Mouse (Mus musculus): ENCODE measurements at regions not wholly inside any gene's neighbourhood (a gene's known extent, or its start where the extent isn't known, plus 50 kb on each side); places are given as distances from the start of the nearest gene placed in this dataset.
"Not testable (repeated sequence)": the region's sequence is repeated elsewhere in the genome, so short reads cannot be mapped to it uniquely, and the experiment has no call there.

GRCm38 (mm10) chr1:152239376-152239775 is 147.1 kb downstream of the Tsen15 start:
- DNase-seq, result no peak

DNA sequence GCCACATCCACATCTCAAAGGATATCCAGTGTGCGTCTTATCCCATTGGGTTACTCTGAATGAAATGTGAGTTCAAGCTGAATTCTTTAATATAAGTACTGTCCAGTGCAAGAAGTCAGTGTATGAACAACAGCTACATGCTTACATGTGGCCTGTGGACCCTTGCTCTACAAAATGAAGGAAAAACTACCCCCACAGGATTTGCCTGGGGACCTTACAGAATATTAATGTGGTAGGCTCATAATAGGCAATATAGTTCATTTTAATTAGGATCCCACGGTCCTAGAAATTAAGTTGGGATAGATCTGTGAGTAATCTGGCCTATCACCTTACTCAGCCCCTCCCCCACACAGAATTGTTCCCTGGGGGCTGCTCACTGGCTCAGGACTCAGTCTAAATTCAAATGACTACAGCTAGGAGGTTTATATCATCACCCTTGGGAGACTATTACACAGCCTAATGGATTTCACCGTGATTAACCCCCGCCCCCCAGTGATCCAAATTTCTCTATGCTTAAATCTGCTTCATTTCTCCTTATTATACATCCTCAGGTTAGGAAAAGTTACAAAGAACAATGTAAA is 145.4 kb upstream of the 1700025G04Rik start:
- DNase-seq, result no peak

DNA sequence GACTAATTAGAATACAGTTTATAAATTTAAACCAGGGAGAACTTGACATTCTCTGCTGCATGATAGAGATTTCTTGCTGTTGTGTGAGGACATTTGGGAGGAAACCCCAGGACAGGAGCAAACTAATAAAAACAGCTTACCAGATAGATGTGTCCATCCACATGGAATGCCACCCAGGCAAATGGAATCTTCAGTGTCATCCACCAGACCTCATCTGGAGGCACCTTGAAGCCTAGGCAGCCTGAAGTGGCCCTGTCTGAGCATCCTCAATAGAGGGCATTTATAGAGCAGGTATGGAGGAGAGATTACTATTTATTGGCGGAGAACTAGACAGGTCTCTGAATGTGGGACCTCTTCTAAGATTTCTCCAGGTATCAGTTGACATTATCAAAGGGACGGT is 144.8 kb upstream of the 1700025G04Rik start:
- DNase-seq, result no peak

GRCm38 (mm10) chr1:152231717-152232202 is 141.8 kb upstream of the 1700025G04Rik start:
- DNase-seq, result peak; percentile 39

GRCm38 (mm10) chr1:152229709-152230108 is 139.8 kb upstream of the 1700025G04Rik start:
- no peak for DNase-seq

DNA sequence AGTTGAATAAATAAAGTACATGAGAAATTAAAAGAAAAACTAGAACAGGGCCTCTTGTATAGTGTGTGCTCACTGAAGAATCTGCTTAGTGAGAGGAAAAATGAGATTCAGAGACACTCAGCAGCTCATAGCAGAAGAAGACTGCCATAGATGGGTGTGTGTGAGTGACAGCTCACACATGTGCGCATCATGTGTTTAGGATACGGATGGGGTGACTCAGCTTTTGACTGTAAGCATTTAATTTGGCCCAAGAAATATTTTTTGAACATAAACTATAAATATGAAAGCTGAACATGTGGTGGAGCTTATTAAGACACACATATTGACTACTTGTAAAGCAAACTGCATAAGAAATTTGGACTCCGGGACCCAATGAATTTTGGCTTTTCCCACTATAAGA is 136.1 kb upstream of the 1700025G04Rik start:
- no peak for DNase-seq

GRCm38 (mm10) chr1:152223666-152224065 is 133.7 kb upstream of the 1700025G04Rik start:
- DNase-seq, result peak; percentile 21

DNA sequence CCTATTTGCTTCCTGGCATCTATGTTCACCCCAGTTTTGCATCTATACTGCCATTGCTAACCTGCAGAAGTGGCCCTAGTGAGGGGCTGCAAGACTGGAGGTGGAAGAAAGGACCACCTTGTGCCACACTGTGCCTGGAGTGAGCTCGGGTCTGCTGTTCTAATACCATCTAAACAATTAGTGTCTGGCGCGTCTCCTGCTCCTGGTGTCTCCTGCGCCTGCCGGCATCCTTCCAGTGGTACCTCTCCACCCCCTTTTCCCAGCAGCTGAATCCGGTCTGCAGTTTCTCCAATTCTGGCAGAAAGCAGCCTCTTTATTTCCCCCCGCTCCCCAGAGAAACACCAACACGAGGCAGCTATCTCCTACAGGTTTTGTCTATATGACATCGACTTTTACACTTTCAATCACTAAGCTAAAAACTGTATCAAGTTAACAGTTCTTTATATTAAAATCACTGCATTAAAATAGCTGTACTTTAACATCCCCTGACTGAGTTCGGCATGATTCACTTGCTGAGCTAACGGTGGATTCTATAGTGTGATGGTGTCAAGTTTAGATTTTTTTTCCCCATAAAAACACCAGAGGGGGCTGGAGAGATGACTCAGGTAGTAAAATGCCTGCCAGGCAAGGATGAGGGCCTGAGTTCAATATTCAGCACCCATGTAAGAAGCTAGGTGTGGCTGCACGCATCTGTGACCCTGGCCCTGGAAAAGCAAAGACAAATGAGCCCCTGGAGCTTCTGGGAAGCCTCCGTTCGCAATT is 131.1 kb upstream of the 1700025G04Rik start:
- DNase-seq, result no peak

GRCm38 (mm10) chr1:152219752-152220151 is 129.8 kb upstream of the 1700025G04Rik start:
- DNase-seq, result not testable (repeated sequence)

DNA sequence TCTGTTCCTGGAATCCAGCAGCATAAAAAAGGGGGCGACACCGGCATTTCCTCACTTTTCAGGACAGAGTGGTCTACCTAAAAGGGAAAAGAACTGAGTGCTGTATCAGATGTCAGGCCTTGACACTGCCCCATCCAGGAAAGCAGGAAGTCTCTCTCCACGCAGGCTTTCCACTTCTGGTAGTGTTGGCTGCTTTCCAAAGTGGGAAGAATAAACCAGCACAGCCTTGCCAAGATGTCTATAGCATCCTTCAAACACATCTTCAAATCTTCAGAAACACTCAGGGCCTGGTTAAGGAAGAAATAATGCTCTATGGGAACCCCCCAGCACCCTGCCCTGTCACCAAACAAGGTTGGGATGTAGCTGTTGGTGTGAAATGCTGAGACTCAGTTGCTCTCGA is 127.5 kb upstream of the 1700025G04Rik start:
- no peak for DNase-seq

DNA sequence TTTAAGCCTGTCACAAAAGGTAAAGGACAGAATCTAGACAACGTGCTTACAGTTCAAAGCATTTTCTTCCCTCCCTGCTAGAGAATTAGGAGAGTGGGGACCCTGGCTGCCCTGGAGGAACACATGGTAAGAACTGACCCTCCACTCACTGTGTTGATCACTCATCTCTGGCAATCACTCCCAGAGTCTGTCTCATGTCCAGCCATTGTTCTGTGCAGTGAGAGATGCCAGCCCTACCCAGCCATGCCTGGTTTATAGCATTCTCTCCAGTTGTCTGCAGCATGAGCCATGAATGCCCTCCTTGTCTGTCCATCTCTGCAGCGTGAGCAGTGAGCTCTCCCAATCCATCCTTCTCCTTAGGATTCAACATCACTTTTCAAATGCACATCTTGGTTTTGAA is 124.5 kb upstream of the 1700025G04Rik start:
- no peak for DNase-seq

DNA sequence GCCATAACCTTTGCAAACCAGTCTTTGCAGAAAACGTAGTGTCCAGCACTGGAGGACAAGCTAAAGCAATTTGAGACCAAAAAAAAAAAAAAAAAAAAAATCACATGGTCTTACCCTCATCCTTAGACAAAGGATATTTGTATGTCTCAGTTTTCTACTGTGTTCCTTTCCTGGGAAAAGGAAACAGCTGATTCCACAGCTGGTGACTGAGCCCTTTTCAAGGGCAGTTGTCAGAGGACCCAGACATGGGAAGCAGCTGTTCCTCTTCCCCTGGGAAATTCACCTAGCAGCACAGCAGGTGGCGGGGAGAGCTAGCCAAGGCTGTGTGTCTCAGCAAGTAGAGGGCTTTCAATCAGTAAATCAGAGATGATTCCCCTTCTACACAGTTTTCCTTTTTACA is 113.3 kb upstream of the 1700025G04Rik start:
- peak; percentile 40 for DNase-seq

GRCm38 (mm10) chr1:152188700-152189099 is 98.8 kb upstream of the 1700025G04Rik start:
- DNase-seq, result no peak

- DNase-seq, result no peak
Observed at GRCm38 (mm10) chr1:152184956-152185355, 95.0 kb upstream of the 1700025G04Rik start.

GRCm38 (mm10) chr1:152176267-152176970 is 86.5 kb upstream of the 1700025G04Rik start:
- DNase-seq, result no peak

GRCm38 (mm10) chr1:152175691-152176090 is 85.8 kb upstream of the 1700025G04Rik start:
- DNase-seq, result no peak

GRCm38 (mm10) chr1:152174464-152174863 is 84.5 kb upstream of the 1700025G04Rik start:
- no peak for DNase-seq

- peak; percentile 59 for DNase-seq
Observed at GRCm38 (mm10) chr1:152171034-152171790, 81.3 kb upstream of the 1700025G04Rik start.

GRCm38 (mm10) chr1:152170583-152170982 is 80.7 kb upstream of the 1700025G04Rik start:
- no peak for DNase-seq

DNA sequence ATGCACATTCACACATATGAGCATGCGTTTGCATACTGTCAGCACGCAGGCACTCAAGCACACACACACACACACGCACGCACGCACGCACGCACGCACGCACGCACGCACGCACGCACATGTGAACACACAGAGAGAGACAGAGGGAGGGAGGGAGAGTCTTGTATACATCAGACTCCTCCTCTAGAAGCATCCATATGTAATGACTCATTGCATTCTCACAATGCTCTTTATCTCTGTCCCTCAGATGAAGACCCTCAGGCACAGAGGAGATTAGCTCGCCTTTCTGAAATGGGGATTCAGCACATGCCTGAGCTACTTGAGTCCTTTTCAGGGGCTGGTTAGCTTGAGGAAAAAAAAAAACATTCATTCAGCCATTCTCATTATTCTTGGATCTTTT is 79.6 kb upstream of the 1700025G04Rik start:
- no peak for DNase-seq

GRCm38 (mm10) chr1:152168284-152168683 is 78.4 kb upstream of the 1700025G04Rik start:
- DNase-seq, result peak; percentile 84

GRCm38 (mm10) chr1:152167716-152168115 is 77.8 kb upstream of the 1700025G04Rik start:
- DNase-seq, result no peak

All from gastrocnemius, postnatal 25 days (tissue).